Mouse (Mus musculus) limb, embryonic 12.5 days (tissue): ENCODE data around the gene Epb41l4b. TPM values are rescaled to one million over a fixed set of nuclear protein-coding genes. Genes with fewer than 3 reads are reported as not detected.

Source experiments
- polyA plus RNA-seq: library from polyadenylated mRNA; unstranded; fragments of >200 nt; fragmentation: Nextera tagmentation; extraction: Ambion mirVana; gene quantifications from 2 replicates; pipeline ENCODE4 v1.2.1, GENCODE M21; 2016

The Epb41l4b gene
- polyA plus RNA-seq, 1 experiment from 2014 or later = 2.4 TPM

Other genes starting within 250 kb of the Epb41l4b start
- 14.0 and 14.6 TPM in 2 replicates for gene Tmem245, start 196.0 kb downstream of the Epb41l4b start, polyA plus RNA-seq
- gene Frrs1l, start 153.0 kb downstream of the Epb41l4b start, polyA plus RNA-seq = 2.2 TPM in 2 replicates
- 1.8 and 2.9 TPM in 2 replicates for gene Ptpn3, start 158.4 kb upstream of the Epb41l4b start, polyA plus RNA-seq